Mouse (Mus musculus) small intestine, adult 2 months (tissue): ENCODE data around the gene Spsb1.

Experiments used
- CTCF ChIP-seq: fragments of 200-500 bp; IDR thresholded peaks from 2 replicates; pipeline ENCODE4 v1.5.1; 2012; ENCODE audit warnings: low read depth, mild to moderate bottlenecking, control low read depth, inconsistent platforms, low read length, moderate library complexity, mixed read lengths; ENCODE audit not compliant: insufficient replicate concordance, insufficient read length; ENCODE audit errors: extremely low read depth
- POLR2A ChIP-seq: fragments of 200-500 bp; IDR thresholded peaks from 2 replicates; pipeline ENCODE4 v1.6.1; 2012; ENCODE audit warnings: low read depth, mild to moderate bottlenecking, control low read depth, inconsistent platforms, low read length, moderate library complexity

- TF ChIP-seq POLR2A (no peak), CTCF (no peak)
Observed at GRCm38 (mm10) chr4:149944214-149944613, 10.6 kb downstream of the Spsb1 start.
